Mouse (Mus musculus): ENCODE measurements at regions not wholly inside any gene's neighbourhood (a gene's known extent, or its start where the extent isn't known, plus 50 kb on each side); places are given as distances from the start of the nearest gene placed in this dataset.
A peak's percentile ranks its signal among the peaks of the same experiment; 100 is the strongest.

DNA sequence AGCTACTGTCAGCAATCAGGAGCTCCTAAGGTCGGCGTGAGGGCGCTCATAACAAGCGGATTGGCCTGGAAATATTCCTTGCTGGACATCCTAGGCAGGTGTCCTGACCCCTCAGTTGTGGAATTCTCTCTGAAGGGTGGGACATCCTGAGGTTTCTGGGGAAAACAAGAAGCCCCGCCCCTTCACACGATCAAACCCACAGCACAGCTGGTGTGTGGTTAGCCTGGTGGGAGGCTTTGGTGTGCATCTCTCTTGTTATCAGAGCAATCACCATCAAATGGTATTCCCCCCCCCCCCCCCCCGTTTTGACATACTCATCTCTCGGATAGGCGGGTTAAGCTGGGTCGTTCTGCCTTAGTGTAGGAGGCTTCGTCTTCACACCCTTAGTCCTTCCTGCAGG lies 546.8 kb upstream of the Adam5 start:
- Histone ChIP-seq H3K79me3 (ENCODE audit: low read depth) (no peaks in the 10 kb centered on the region), H3K27me3 (ENCODE audit: control insufficient read depth, insufficient read depth, insufficient read length) (no peaks in the 10 kb centered on the region), H3K4me3 (ENCODE audit: insufficient read depth, poor library complexity, severe bottlenecking) (no peak overlapping the region), H3ac (ENCODE audit: control insufficient read depth, insufficient read length, low read depth) (no peak overlapping the region), H3K79me2 (ENCODE audit: control insufficient read depth, insufficient read depth) (no peaks in the 10 kb centered on the region), H3K36me3 (ENCODE audit: control insufficient read depth, insufficient read depth) (no peaks in the 10 kb centered on the region)
- TF ChIP-seq CTCF (IDR thresholded peaks at IDR 0.05; ENCODE audit: control insufficient read depth, insufficient read depth, insufficient read length) (no peak), MYOD1 (IDR thresholded peaks at IDR 0.05; ENCODE audit: control insufficient read depth, insufficient read length, low read depth) (peak; percentile 49)

DNA sequence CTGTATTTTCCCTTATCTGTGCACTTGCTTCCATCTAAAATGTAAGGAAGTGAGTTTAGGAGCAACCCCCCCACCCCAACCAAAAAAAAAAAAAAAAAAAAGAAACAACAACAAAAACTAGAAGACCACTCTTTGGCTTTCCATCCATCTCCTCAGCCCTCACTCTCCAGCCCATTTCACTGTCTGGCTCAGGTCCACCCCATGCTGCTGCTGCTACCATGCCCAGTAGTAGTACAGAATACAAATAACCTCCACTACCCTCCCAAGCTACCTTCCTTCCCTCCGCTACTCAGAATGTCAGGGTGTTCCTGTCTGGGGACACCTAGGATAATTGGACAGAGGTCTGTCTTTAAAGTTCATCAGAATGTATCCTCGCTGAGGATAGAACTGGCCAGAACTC lies 545.2 kb upstream of the Adam5 start:
- H3K79me3 ChIP-seq (ENCODE audit: low read depth), result no peaks in the 10 kb centered on the region
- no peaks in the 10 kb centered on the region for H3K79me2 ChIP-seq (ENCODE audit: control insufficient read depth, insufficient read depth)
- TF ChIP-seq CTCF (IDR thresholded peaks at IDR 0.05; ENCODE audit: control insufficient read depth, insufficient read depth, insufficient read length), result no peak
- no peak for TF ChIP-seq USF1 (IDR thresholded peaks at IDR 0.05; ENCODE audit: low read depth)
- no peak for TF ChIP-seq MYOG (IDR thresholded peaks at IDR 0.05; ENCODE audit: control insufficient read depth, extremely low read depth, insufficient read length)
- TF ChIP-seq FOSL1 (IDR thresholded peaks at IDR 0.05; ENCODE audit: insufficient read depth, low read length, poor library complexity, severe bottlenecking), result no peak
- TF ChIP-seq MYOD1 (IDR thresholded peaks at IDR 0.05; ENCODE audit: control insufficient read depth, insufficient read length, low read depth), result no peak
- TF ChIP-seq CEBPB (IDR thresholded peaks at IDR 0.05; ENCODE audit: low read depth), result no peak
- no peak for TF ChIP-seq MAX (IDR thresholded peaks at IDR 0.05)
- H3K4me3 ChIP-seq (ENCODE audit: insufficient read depth, poor library complexity, severe bottlenecking), result no peak overlapping the region
- no peak overlapping the region for H3ac ChIP-seq (ENCODE audit: control insufficient read depth, insufficient read length, low read depth)
- no peaks in the 10 kb centered on the region for H3K27me3 ChIP-seq (ENCODE audit: control insufficient read depth, insufficient read depth, insufficient read length)
- no peaks in the 10 kb centered on the region for H3K36me3 ChIP-seq (ENCODE audit: control insufficient read depth, insufficient read depth)

- Histone ChIP-seq H3K4me3 (ENCODE audit: insufficient read depth, poor library complexity, severe bottlenecking) (no peak overlapping the region), H3K27me3 (ENCODE audit: control insufficient read depth, insufficient read depth, insufficient read length) (no peaks in the 10 kb centered on the region), H3K79me3 (ENCODE audit: low read depth) (no peaks in the 10 kb centered on the region), H3ac (ENCODE audit: control insufficient read depth, insufficient read length, low read depth) (no peak overlapping the region), H3K36me3 (ENCODE audit: control insufficient read depth, insufficient read depth) (no peaks in the 10 kb centered on the region), H3K79me2 (ENCODE audit: control insufficient read depth, insufficient read depth) (no peaks in the 10 kb centered on the region)
- no peak for TF ChIP-seq CTCF (IDR thresholded peaks at IDR 0.05; ENCODE audit: control insufficient read depth, insufficient read depth, insufficient read length)
Observed at GRCm38 (mm10) chr8:25368561-25369091, 544.5 kb upstream of the Adam5 start.

DNA sequence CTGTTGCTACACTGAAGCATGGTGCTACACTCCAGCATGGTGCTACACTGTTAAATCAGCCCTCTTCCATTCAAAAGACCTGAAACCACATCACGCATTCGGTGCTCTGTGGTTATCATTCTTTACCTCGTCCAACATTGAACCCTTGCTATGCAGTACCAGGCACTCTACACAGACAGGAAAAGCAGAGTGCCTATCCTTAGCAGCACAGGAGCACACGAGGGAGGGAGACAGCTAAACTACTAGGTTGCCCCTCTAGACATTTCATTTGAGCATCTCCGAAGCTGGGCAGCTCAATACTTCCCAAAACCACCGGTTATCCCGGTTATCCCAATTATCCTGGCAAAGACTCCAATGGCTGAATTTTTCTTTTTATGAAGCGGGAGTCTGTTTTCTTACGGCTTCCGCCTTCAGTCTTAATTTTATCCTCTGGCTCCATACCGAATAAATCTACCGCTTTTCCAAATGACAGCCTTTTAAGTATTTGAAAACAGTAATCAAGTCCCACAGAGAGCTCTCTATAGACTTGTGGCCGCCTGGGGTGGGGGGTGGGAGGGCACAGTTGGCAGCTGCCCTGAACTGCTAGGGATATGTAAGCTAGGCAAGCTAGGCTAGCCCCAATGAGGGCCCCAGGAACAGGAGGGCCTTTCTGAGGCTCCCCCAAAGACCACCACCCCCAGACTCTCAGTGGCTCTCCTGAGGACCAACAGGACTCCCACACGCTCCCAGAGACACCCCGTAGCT lies 543.8 kb upstream of the Adam5 start:
- no peaks in the 10 kb centered on the region for H3K79me3 ChIP-seq (ENCODE audit: low read depth)
- H3K79me2 ChIP-seq (ENCODE audit: control insufficient read depth, insufficient read depth), result no peaks in the 10 kb centered on the region
- H3K4me3 ChIP-seq (ENCODE audit: insufficient read depth, poor library complexity, severe bottlenecking), result no peak overlapping the region
- no peaks in the 10 kb centered on the region for H3K36me3 ChIP-seq (ENCODE audit: control insufficient read depth, insufficient read depth)
- no peaks in the 10 kb centered on the region for H3K27me3 ChIP-seq (ENCODE audit: control insufficient read depth, insufficient read depth, insufficient read length)
- TF ChIP-seq CEBPB (IDR thresholded peaks at IDR 0.05; ENCODE audit: low read depth) (no peak), MYOD1 (IDR thresholded peaks at IDR 0.05; ENCODE audit: control insufficient read depth, insufficient read length, low read depth) (no peak), CTCF (IDR thresholded peaks at IDR 0.05; ENCODE audit: control insufficient read depth, insufficient read depth, insufficient read length) (no peak)
- H3ac ChIP-seq (ENCODE audit: control insufficient read depth, insufficient read length, low read depth), result no peak overlapping the region

DNA sequence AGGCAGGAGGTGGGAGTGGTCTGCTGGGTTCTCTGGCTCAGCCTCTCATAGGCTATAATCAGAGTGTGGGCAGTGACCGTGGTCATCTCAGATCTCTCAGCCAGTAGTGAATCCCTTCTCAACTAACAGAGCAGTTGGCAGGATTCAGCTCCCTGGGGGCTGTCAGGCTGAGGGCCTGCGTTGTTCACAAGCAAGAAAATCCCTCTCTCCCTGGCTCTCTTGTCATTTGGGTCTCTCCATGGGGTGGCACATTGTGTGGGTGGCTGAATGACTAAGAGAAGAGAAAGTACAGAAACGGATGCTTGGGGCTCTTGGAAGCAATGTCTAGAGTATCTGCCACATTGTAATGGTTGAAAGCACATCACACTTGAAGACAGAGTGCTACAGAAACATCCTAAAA lies 542.0 kb upstream of the Adam5 start:
- TF ChIP-seq MYOD1 (IDR thresholded peaks at IDR 0.05; ENCODE audit: control insufficient read depth, insufficient read length, low read depth) (no peak), CEBPB (IDR thresholded peaks at IDR 0.05; ENCODE audit: low read depth) (no peak), FOSL1 (IDR thresholded peaks at IDR 0.05; ENCODE audit: insufficient read depth, low read length, poor library complexity, severe bottlenecking) (no peak), CTCF (IDR thresholded peaks at IDR 0.05; ENCODE audit: control insufficient read depth, insufficient read depth, insufficient read length) (no peak), USF1 (IDR thresholded peaks at IDR 0.05; ENCODE audit: low read depth) (peak; percentile 29)
- Histone ChIP-seq H3ac (ENCODE audit: control insufficient read depth, insufficient read length, low read depth) (no peak overlapping the region), H3K79me3 (ENCODE audit: low read depth) (no peaks in the 10 kb centered on the region), H3K36me3 (ENCODE audit: control insufficient read depth, insufficient read depth) (no peaks in the 10 kb centered on the region), H3K4me3 (ENCODE audit: insufficient read depth, poor library complexity, severe bottlenecking) (no peak overlapping the region), H3K79me2 (ENCODE audit: control insufficient read depth, insufficient read depth) (no peaks in the 10 kb centered on the region), H3K27me3 (ENCODE audit: control insufficient read depth, insufficient read depth, insufficient read length) (no peaks in the 10 kb centered on the region)

- Histone ChIP-seq H3K27me3 (ENCODE audit: control insufficient read depth, insufficient read depth, insufficient read length) (no peaks in the 10 kb centered on the region), H3ac (ENCODE audit: control insufficient read depth, insufficient read length, low read depth) (no peak overlapping the region), H3K36me3 (ENCODE audit: control insufficient read depth, insufficient read depth) (no peaks in the 10 kb centered on the region), H3K79me3 (ENCODE audit: low read depth) (no peaks in the 10 kb centered on the region), H3K79me2 (ENCODE audit: control insufficient read depth, insufficient read depth) (no peaks in the 10 kb centered on the region), H3K4me3 (ENCODE audit: insufficient read depth, poor library complexity, severe bottlenecking) (no peak overlapping the region)
- TF ChIP-seq MYOD1 (IDR thresholded peaks at IDR 0.05; ENCODE audit: control insufficient read depth, insufficient read length, low read depth), result no peak
Observed at GRCm38 (mm10) chr8:25362656-25363055, 538.5 kb upstream of the Adam5 start.

Data from C2C12 (cell line).